Mouse (Mus musculus) hindbrain, embryonic 16.5 days (tissue): ENCODE measurements around the gene Setd1b. TPM values are rescaled to one million over a fixed set of nuclear protein-coding genes. Genes with fewer than 3 reads are reported as not detected.

Experiments
- ATAC-seq: fragments of 200-750 bp; cut with Nextera tagmentation; 2 replicates; pipeline ENCODE4 v1.8.0; 2017; ENCODE audit warnings: moderate TSS enrichment, moderate library complexity
- H3K27ac ChIP-seq: fragments of 300-500 bp; sonication (generic); 2 replicates; pipeline ENCODE4 v1.5.1; 2014; ENCODE audit warnings: low read depth, mild to moderate bottlenecking, control low read depth, low read length, moderate library complexity
- H3K27me3 ChIP-seq: fragments of 300-500 bp; sonication (generic); replicated peaks from 2 replicates; pipeline ENCODE4 v1.6.1; 2014; ENCODE audit warnings: low read length; ENCODE audit not compliant: control insufficient read depth, insufficient read depth
- H3K36me3 ChIP-seq: fragments of 300-500 bp; sonication (generic); 2 replicates; pipeline ENCODE4 v1.6.1; 2014; ENCODE audit warnings: mild to moderate bottlenecking, low read length, moderate library complexity, mixed read lengths; ENCODE audit not compliant: control insufficient read depth, insufficient read depth
- H3K4me1 ChIP-seq: fragments of 300-500 bp; sonication (generic); 2 replicates; pipeline ENCODE4 v1.6.1; 2014; ENCODE audit warnings: low read depth, low read length; ENCODE audit not compliant: control insufficient read depth, insufficient read depth
- H3K4me2 ChIP-seq: fragments of 300-500 bp; sonication (generic); 2 replicates; pipeline ENCODE4 v1.6.1; 2014; ENCODE audit warnings: mild to moderate bottlenecking, low read length, control low read depth, moderate library complexity
- H3K4me3 ChIP-seq: fragments of 300-500 bp; sonication (generic); 2 replicates; pipeline ENCODE4 v1.5.1; 2014; ENCODE audit warnings: mild to moderate bottlenecking, low read length, control low read depth, moderate library complexity
- H3K9ac ChIP-seq: fragments of 300-500 bp; sonication (generic); 2 replicates; pipeline ENCODE4 v1.6.1; 2014; ENCODE audit warnings: low read depth, mild to moderate bottlenecking, control low read depth, low read length, moderate library complexity
- H3K9me3 ChIP-seq: fragments of 300-500 bp; sonication (generic); 2 replicates; pipeline ENCODE4 v1.6.1; 2014; ENCODE audit warnings: mild to moderate bottlenecking, low read length, moderate library complexity; ENCODE audit not compliant: control insufficient read depth
- WGBS: fragments of 180-500 bp; shearing (Covaris S2); extraction: QIAGEN DNeasy Blood & Tissue Kit; methylation state at CpG from one replicate; pipeline ENCODE4 v1.1.7; 2014; 5-methylcytosine and 5-hydroxymethylcytosine counted together
- polyA plus RNA-seq: library from polyadenylated mRNA; unstranded; fragments of >200 nt; fragmentation: Nextera tagmentation; extraction: Ambion mirVana; gene quantifications from 2 replicates; pipeline ENCODE4 v1.2.1, GENCODE M21; 2015

Gene Setd1b
- polyA plus RNA-seq, 1 experiment from 2014 or later, result 9.5 TPM

- H3K4me1 ChIP-seq, result peaks cover 36% of the 10 kb centered on the region
- peak; percentile 31; the same call in 1 of the 2 replicates for ATAC-seq
- WGBS, result 37% methylated on average over 7 of the region's 7 CpGs
- H3K27ac ChIP-seq, result 0 out of 2 replicates have a peak overlapping the region, but pooled peaks have one; percentile 16
- peaks cover 44% of the 10 kb centered on the region for H3K36me3 ChIP-seq
- H3K9me3 ChIP-seq, result no peaks in the 10 kb centered on the region
- no peaks in the 10 kb centered on the region for H3K27me3 ChIP-seq
- H3K9ac ChIP-seq, result peak overlapping the region; percentile 20
- H3K4me2 ChIP-seq, result peak overlapping the region; percentile 74
- peak overlapping the region; percentile 46 for H3K4me3 ChIP-seq
Measured at GRCm38 (mm10) chr5:123151077-123151476, 9.1 kb downstream of the Setd1b start.

GRCm38 (mm10) chr5:123151707-123152362 is 9.8 kb downstream of the Setd1b start:
- H3K27ac ChIP-seq, result no peak overlapping the region
- WGBS, result 93% methylated on average over 17 of the region's 19 CpGs
- ATAC-seq, result no peak
- H3K27me3 ChIP-seq, result no peaks in the 10 kb centered on the region
- H3K9ac ChIP-seq, result no peak overlapping the region
- no peak overlapping the region for H3K4me3 ChIP-seq
- H3K4me1 ChIP-seq, result peaks cover 36% of the 10 kb centered on the region
- H3K4me2 ChIP-seq, result no peak overlapping the region
- H3K36me3 ChIP-seq, result peaks cover 42% of the 10 kb centered on the region
- H3K9me3 ChIP-seq, result no peaks in the 10 kb centered on the region

- Histone ChIP-seq H3K4me1 (peaks cover 36% of the 10 kb centered on the region), H3K36me3 (peaks cover 43% of the 10 kb centered on the region), H3K4me3 (no peak overlapping the region), H3K9ac (no peak overlapping the region), H3K27ac (no peak overlapping the region), H3K9me3 (no peaks in the 10 kb centered on the region), H3K27me3 (no peaks in the 10 kb centered on the region), H3K4me2 (no peak overlapping the region)
- no peak for ATAC-seq
- 94% methylated on average over 1 of the region's 1 CpGs for WGBS
Measured at GRCm38 (mm10) chr5:123152901-123153300, 10.9 kb downstream of the Setd1b start.

- WGBS, result 64% methylated on average over 7 of the region's 7 CpGs
- Histone ChIP-seq H3K4me2 (no peak overlapping the region), H3K4me1 (peaks cover 13% of the 10 kb centered on the region), H3K36me3 (peaks cover 52% of the 10 kb centered on the region), H3K27me3 (no peaks in the 10 kb centered on the region), H3K4me3 (no peak overlapping the region), H3K9ac (no peak overlapping the region), H3K27ac (no peak overlapping the region), H3K9me3 (no peaks in the 10 kb centered on the region)
- ATAC-seq, result no peak
Measured at GRCm38 (mm10) chr5:123155425-123155824, 13.4 kb downstream of the Setd1b start.

GRCm38 (mm10) chr5:123156763-123157162 is 14.8 kb downstream of the Setd1b start:
- WGBS, result 86% methylated on average over 12 of the region's 12 CpGs
- no peaks in the 10 kb centered on the region for H3K4me1 ChIP-seq
- H3K27me3 ChIP-seq, result no peaks in the 10 kb centered on the region
- H3K4me2 ChIP-seq, result no peak overlapping the region
- H3K27ac ChIP-seq, result no peak overlapping the region
- H3K36me3 ChIP-seq, result peaks cover 62% of the 10 kb centered on the region
- H3K9ac ChIP-seq, result no peak overlapping the region
- no peak overlapping the region for H3K4me3 ChIP-seq
- no peak for ATAC-seq
- H3K9me3 ChIP-seq, result no peaks in the 10 kb centered on the region

- no peaks in the 10 kb centered on the region for H3K9me3 ChIP-seq
- no peaks in the 10 kb centered on the region for H3K27me3 ChIP-seq
- no peaks in the 10 kb centered on the region for H3K4me1 ChIP-seq
- ATAC-seq, result no peak
- WGBS, result 86% methylated on average over 4 of the region's 4 CpGs
- no peak overlapping the region for H3K4me2 ChIP-seq
- H3K9ac ChIP-seq, result no peak overlapping the region
- peaks cover 52% of the 10 kb centered on the region for H3K36me3 ChIP-seq
- H3K27ac ChIP-seq, result no peak overlapping the region
- H3K4me3 ChIP-seq, result no peak overlapping the region
Measured at GRCm38 (mm10) chr5:123157972-123158371, 16.0 kb downstream of the Setd1b start.

GRCm38 (mm10) chr5:123159446-123159845 is 17.5 kb downstream of the Setd1b start:
- Histone ChIP-seq H3K4me2 (no peak overlapping the region), H3K27ac (no peak overlapping the region), H3K9ac (no peak overlapping the region), H3K4me1 (no peaks in the 10 kb centered on the region), H3K4me3 (no peak overlapping the region), H3K36me3 (peaks cover 56% of the 10 kb centered on the region), H3K27me3 (no peaks in the 10 kb centered on the region), H3K9me3 (no peaks in the 10 kb centered on the region)
- no peak for ATAC-seq
- WGBS, result 88% methylated on average over 4 of the region's 4 CpGs

GRCm38 (mm10) chr5:123159866-123160265 is 17.9 kb downstream of the Setd1b start:
- no peak overlapping the region for H3K4me2 ChIP-seq
- WGBS, result 96% methylated on average over 13 of the region's 15 CpGs
- H3K27ac ChIP-seq, result no peak overlapping the region
- peaks cover 54% of the 10 kb centered on the region for H3K36me3 ChIP-seq
- no peaks in the 10 kb centered on the region for H3K9me3 ChIP-seq
- no peak overlapping the region for H3K9ac ChIP-seq
- no peaks in the 10 kb centered on the region for H3K27me3 ChIP-seq
- H3K4me3 ChIP-seq, result no peak overlapping the region
- no peaks in the 10 kb centered on the region for H3K4me1 ChIP-seq
- ATAC-seq, result no peak

GRCm38 (mm10) chr5:123160341-123160740 is 18.3 kb downstream of the Setd1b start:
- Histone ChIP-seq H3K4me3 (no peak overlapping the region), H3K4me2 (no peak overlapping the region), H3K9ac (no peak overlapping the region), H3K9me3 (no peaks in the 10 kb centered on the region), H3K4me1 (no peaks in the 10 kb centered on the region), H3K27ac (no peak overlapping the region), H3K27me3 (no peaks in the 10 kb centered on the region), H3K36me3 (peaks cover 54% of the 10 kb centered on the region)
- no peak for ATAC-seq
- 90% methylated on average over 15 of the region's 15 CpGs for WGBS
